Mouse (Mus musculus) embryonic facial prominence, embryonic 13.5 days (tissue): ENCODE measurements around the gene Ccl1. TPM values are rescaled to one million over a fixed set of nuclear protein-coding genes. Genes with fewer than 3 reads are reported as not detected.
A peak's percentile ranks its signal among the peaks of the same experiment; 100 is the strongest.

ENCODE experiments used
- ATAC-seq: fragments of 200-750 bp; cut with Nextera tagmentation; 2 replicates; pipeline ENCODE4 v1.8.0; 2017; ENCODE audit warnings: low read depth; ENCODE audit not compliant: insufficient number of reproducible peaks, insufficient read depth, low FRiP score, low TSS enrichment
- H3K27ac ChIP-seq: fragments of 300-500 bp; sonication (generic); 2 replicates; pipeline ENCODE4 v1.5.1; 2015; ENCODE audit warnings: moderate library complexity, mild to moderate bottlenecking, inconsistent platforms
- H3K27me3 ChIP-seq: fragments of 300-500 bp; sonication (generic); 2 replicates; pipeline ENCODE4 v1.6.1; 2015; ENCODE audit warnings: mild to moderate bottlenecking, inconsistent platforms
- H3K36me3 ChIP-seq: fragments of 300-500 bp; sonication (generic); 2 replicates; pipeline ENCODE4 v1.6.1; 2015; ENCODE audit warnings: mild to moderate bottlenecking, inconsistent platforms
- H3K4me1 ChIP-seq: fragments of 300-500 bp; sonication (generic); 2 replicates; pipeline ENCODE4 v1.6.1; 2015; ENCODE audit warnings: inconsistent platforms
- H3K4me2 ChIP-seq: fragments of 300-500 bp; sonication (generic); 2 replicates; pipeline ENCODE4 v1.6.1; 2015; ENCODE audit warnings: moderate library complexity, mild to moderate bottlenecking, inconsistent platforms
- H3K4me3 ChIP-seq: fragments of 300-500 bp; sonication (generic); 2 replicates; pipeline ENCODE4 v1.5.1; 2015; ENCODE audit warnings: mild to moderate bottlenecking, inconsistent platforms
- H3K9ac ChIP-seq: fragments of 300-500 bp; sonication (generic); 2 replicates; pipeline ENCODE4 v1.6.1; 2015; ENCODE audit warnings: mild to moderate bottlenecking, inconsistent platforms
- H3K9me3 ChIP-seq: fragments of 300-500 bp; sonication (generic); 2 replicates; pipeline ENCODE4 v1.6.1; 2016; ENCODE audit warnings: inconsistent platforms
- WGBS: fragments of 180-500 bp; shearing (Covaris S2); methylation state at CpG from one replicate; pipeline ENCODE4 v1.1.7; 2015; ENCODE audit warnings: mixed read lengths; 5-methylcytosine and 5-hydroxymethylcytosine counted together
- polyA plus RNA-seq: library from polyadenylated mRNA; unstranded; fragments of >200 nt; fragmentation: Nextera tagmentation; extraction: Ambion mirVana; gene quantifications from 2 replicates; pipeline ENCODE4 v1.2.1, GENCODE M21; 2015

Gene Ccl1
- polyA plus RNA-seq, 1 experiment from 2014 or later: not detected

GRCm38 (mm10) chr11:82253421-82253820 is 52.1 kb downstream of the Ccl1 start:
- WGBS: 23% methylated on average over 4 of the region's 4 CpGs
- Histone ChIP-seq H3K9ac (no peak overlapping the region), H3K4me2 (no peak overlapping the region)

GRCm38 (mm10) chr11:82251251-82251650 is 54.2 kb downstream of the Ccl1 start:
- Histone ChIP-seq H3K4me1 (no peaks in the 10 kb centered on the region), H3K27me3 (peaks cover 2% of the 10 kb centered on the region), H3K4me2 (no peak overlapping the region), H3K4me3 (no peak overlapping the region), H3K27ac (no peak overlapping the region), H3K9me3 (no peaks in the 10 kb centered on the region), H3K9ac (no peak overlapping the region), H3K36me3 (no peaks in the 10 kb centered on the region)
- 41% methylated on average over 6 of the region's 6 CpGs for whole genome bisulfite sequencing
- no peak for ATAC-seq

More at GRCm38 (mm10) chr11:82253421-82253820, 52.1 kb downstream of the Ccl1 start:
- Histone ChIP-seq H3K36me3 (no peaks in the 10 kb centered on the region), H3K4me1 (no peaks in the 10 kb centered on the region), H3K9me3 (no peaks in the 10 kb centered on the region), H3K27me3 (peaks cover 13% of the 10 kb centered on the region), H3K4me3 (no peak overlapping the region), H3K27ac (no peak overlapping the region)
- ATAC-seq: no peak

GRCm38 (mm10) chr11:82249945-82250344 is 55.5 kb downstream of the Ccl1 start:
- WGBS: 81% methylated on average over 6 of the region's 6 CpGs
- Histone ChIP-seq H3K4me1 (no peaks in the 10 kb centered on the region), H3K9me3 (no peaks in the 10 kb centered on the region), H3K4me3 (no peak overlapping the region), H3K27me3 (no peaks in the 10 kb centered on the region; the same call in none of the 2 replicates), H3K4me2 (no peak overlapping the region), H3K9ac (no peak overlapping the region), H3K27ac (no peak overlapping the region), H3K36me3 (no peaks in the 10 kb centered on the region)
- ATAC-seq: no peak

- H3K9ac ChIP-seq: no peak overlapping the region
- H3K27ac ChIP-seq: no peak overlapping the region
- ATAC-seq: no peak
- H3K9me3 ChIP-seq: no peaks in the 10 kb centered on the region
- no peak overlapping the region for H3K4me2 ChIP-seq
- H3K4me3 ChIP-seq: no peak overlapping the region
- WGBS: 67% methylated on average over 5 of the region's 5 CpGs
- no peaks in the 10 kb centered on the region for H3K36me3 ChIP-seq
- peaks cover 34% of the 10 kb centered on the region for H3K27me3 ChIP-seq
- H3K4me1 ChIP-seq: no peaks in the 10 kb centered on the region
These were observed 68.1 kb downstream of the Ccl1 start for GRCm38 (mm10) chr11:82237439-82237838.

- Histone ChIP-seq H3K9me3 (no peaks in the 10 kb centered on the region), H3K27me3 (peaks cover 46% of the 10 kb centered on the region), H3K4me2 (no peak overlapping the region), H3K9ac (no peak overlapping the region), H3K36me3 (no peaks in the 10 kb centered on the region), H3K4me1 (no peaks in the 10 kb centered on the region), H3K27ac (no peak overlapping the region), H3K4me3 (no peak overlapping the region)
- WGBS: 32% methylated on average over 2 of the region's 2 CpGs
- 0 out of 2 replicates have a peak, but pooled peaks have one; percentile 16 for ATAC-seq
These were observed 69.8 kb downstream of the Ccl1 start for GRCm38 (mm10) chr11:82235551-82236207.

GRCm38 (mm10) chr11:82233991-82234390 is 71.5 kb downstream of the Ccl1 start:
- Histone ChIP-seq H3K4me1 (no peaks in the 10 kb centered on the region), H3K27ac (no peak overlapping the region), H3K36me3 (no peaks in the 10 kb centered on the region), H3K4me3 (no peak overlapping the region), H3K9me3 (no peaks in the 10 kb centered on the region), H3K27me3 (peaks cover 46% of the 10 kb centered on the region), H3K4me2 (no peak overlapping the region), H3K9ac (peak overlapping the region; percentile 32; the same call in 1 of the 2 replicates)
- no peak for ATAC-seq
- WGBS: 67% methylated on average over 6 of the region's 6 CpGs

GRCm38 (mm10) chr11:82226976-82227375 is 78.5 kb downstream of the Ccl1 start:
- Histone ChIP-seq H3K4me3 (no peak overlapping the region), H3K9me3 (no peaks in the 10 kb centered on the region), H3K4me1 (no peaks in the 10 kb centered on the region), H3K36me3 (no peaks in the 10 kb centered on the region), H3K27me3 (peaks cover 13% of the 10 kb centered on the region; the same call in 1 of the 2 replicates), H3K4me2 (no peak overlapping the region), H3K27ac (no peak overlapping the region), H3K9ac (no peak overlapping the region)
- WGBS: 80% methylated on average over 9 of the region's 9 CpGs
- no peak for ATAC-seq

- Histone ChIP-seq H3K9me3 (no peaks in the 10 kb centered on the region), H3K4me3 (no peak overlapping the region), H3K4me2 (no peak overlapping the region), H3K36me3 (no peaks in the 10 kb centered on the region), H3K27me3 (peaks cover 4% of the 10 kb centered on the region), H3K27ac (no peak overlapping the region), H3K4me1 (no peaks in the 10 kb centered on the region), H3K9ac (no peak overlapping the region)
- ATAC-seq: no peak
- 73% methylated on average over 8 of the region's 8 CpGs for WGBS
These were observed 79.6 kb downstream of the Ccl1 start for GRCm38 (mm10) chr11:82225936-82226335.

GRCm38 (mm10) chr11:82216531-82216930 is 89.0 kb downstream of the Ccl1 start:
- no peak overlapping the region for H3K27ac ChIP-seq
- WGBS: 39% methylated on average over 2 of the region's 2 CpGs
- H3K36me3 ChIP-seq: no peaks in the 10 kb centered on the region
- no peaks in the 10 kb centered on the region; the same call in none of the 2 replicates for H3K27me3 ChIP-seq
- H3K4me3 ChIP-seq: no peak overlapping the region
- no peak for ATAC-seq
- no peak overlapping the region for H3K4me2 ChIP-seq
- no peaks in the 10 kb centered on the region for H3K9me3 ChIP-seq
- H3K4me1 ChIP-seq: no peaks in the 10 kb centered on the region
- no peak overlapping the region for H3K9ac ChIP-seq

- H3K9ac ChIP-seq: no peak overlapping the region
- H3K27ac ChIP-seq: no peak overlapping the region
- no peak for ATAC-seq
- H3K4me2 ChIP-seq: no peak overlapping the region
- no peaks in the 10 kb centered on the region for H3K36me3 ChIP-seq
- H3K27me3 ChIP-seq: no peaks in the 10 kb centered on the region
- no peaks in the 10 kb centered on the region for H3K9me3 ChIP-seq
- no peak overlapping the region for H3K4me3 ChIP-seq
- WGBS: 78% methylated on average over 4 of the region's 4 CpGs
- no peaks in the 10 kb centered on the region for H3K4me1 ChIP-seq
These were observed 91.1 kb downstream of the Ccl1 start for GRCm38 (mm10) chr11:82214405-82214804.

- WGBS: 87% methylated on average over 2 of the region's 2 CpGs
- no peak for ATAC-seq
- Histone ChIP-seq H3K9ac (no peak overlapping the region), H3K4me1 (no peaks in the 10 kb centered on the region), H3K4me2 (no peak overlapping the region), H3K27ac (no peak overlapping the region), H3K4me3 (no peak overlapping the region), H3K36me3 (no peaks in the 10 kb centered on the region), H3K9me3 (no peaks in the 10 kb centered on the region), H3K27me3 (no peaks in the 10 kb centered on the region)
These were observed 98.5 kb downstream of the Ccl1 start for GRCm38 (mm10) chr11:82206960-82207488.

GRCm38 (mm10) chr11:82205221-82205620 is 100.3 kb downstream of the Ccl1 start:
- H3K36me3 ChIP-seq: no peaks in the 10 kb centered on the region
- H3K9ac ChIP-seq: no peak overlapping the region
- no peaks in the 10 kb centered on the region for H3K27me3 ChIP-seq
- no peak overlapping the region for H3K4me3 ChIP-seq
- no peak overlapping the region for H3K27ac ChIP-seq
- WGBS: 90% methylated on average over 6 of the region's 6 CpGs
- no peaks in the 10 kb centered on the region for H3K9me3 ChIP-seq
- no peak for ATAC-seq
- H3K4me1 ChIP-seq: no peaks in the 10 kb centered on the region
- H3K4me2 ChIP-seq: no peak overlapping the region
